Mouse (Mus musculus) CH12.LX (cell line): Measurements from ENCODE around the gene Csrp1.

ENCODE experiments used
- CTCF ChIP-seq, 2 experiments: IDR thresholded peaks in 1 of 2; conservative IDR thresholded peaks in 1 of 2; 2 replicates each; pipeline ENCODE4 v1.5.1; 2011 to 2012; ENCODE audit warnings: low read depth in 2 of 2, low read length in 2 of 2, improper control_type of control experiment in 1 of 2, inconsistent platforms in 1 of 2, mild to moderate bottlenecking in 1 of 2, moderate library complexity in 1 of 2
- E2F4 ChIP-seq: IDR thresholded peaks from 2 replicates; pipeline ENCODE4 v1.6.1; 2011; ENCODE audit warnings: low read depth, low read length, improper control_type of control experiment; ENCODE audit not compliant: insufficient replicate concordance
- NELFE ChIP-seq: IDR thresholded peaks from 2 replicates; pipeline ENCODE4 v1.6.1; 2011; ENCODE audit warnings: low read depth, low read length, improper control_type of control experiment
- UBTF ChIP-seq: IDR thresholded peaks from 2 replicates; pipeline ENCODE4 v1.6.1; 2012; ENCODE audit warnings: low read depth, mild to moderate bottlenecking, inconsistent platforms, low read length, improper control_type of control experiment, moderate library complexity

GRCm38 (mm10) chr1:135699892-135700291, 20.0 kb upstream of the Csrp1 start:
- no peak for TF ChIP-seq CTCF (conservative IDR thresholded peaks at IDR 0.05 in 1 of 2, IDR thresholded peaks at IDR 0.05 in 1 of 2; ENCODE audit: low read depth in 2 of 2, low read length in 2 of 2)
- no peak for TF ChIP-seq NELFE
- TF ChIP-seq E2F4: no peak
- no peak for TF ChIP-seq UBTF
